Comparison of ENCODE assay signal across 10 mouse cellular contexts in genomic region chr1:54898656-54899084, GRCm38 (mm10). TPM values are rescaled to one million over a fixed set of nuclear protein-coding genes. Genes with fewer than 3 reads are reported as not detected.
DNase-seq lines count a peak whose midpoint lies in the region; ATAC-seq and TF ChIP-seq lines count a peak whose summit lies in the region.
"Had no signal": no experiment of that assay in that cellular context is flagged by ENCODE, and none has a peak within 500 bp of the region (broad histone marks: within the 10 kb centered on the region; RNA-seq: fewer than 3 reads in every experiment).

No protein-coding gene starts in this region.

- WGBS in heart, embryonic 15.5 days = 20% methylated on average over 5 of the region's 5 CpGs
- WGBS in midbrain, embryonic 13.5 days = 45% methylated on average over 5 of the region's 5 CpGs
- WGBS in midbrain, embryonic 11.5 days = 58% methylated on average over 5 of the region's 5 CpGs
- WGBS in forebrain, embryonic 16.5 days = 11% methylated on average over 5 of the region's 5 CpGs
- 10% methylated on average over 5 of the region's 5 CpGs for WGBS in stomach, postnatal 0 days

- peak overlapping the region; percentile 2; the same call in 1 of the 2 replicates for H3K27ac ChIP-seq in heart, embryonic 15.5 days
- H3K27ac ChIP-seq in midbrain, embryonic 13.5 days = peak overlapping the region; percentile 58; the same call in 1 of the 2 replicates
- no peak overlapping the region for H3K27ac ChIP-seq in midbrain, embryonic 11.5 days (ENCODE audit: low read depth, low read length)
- peak overlapping the region; percentile 90 for H3K27ac ChIP-seq in forebrain, embryonic 16.5 days (ENCODE audit: low read length)
- 0 out of 2 replicates have a peak overlapping the region, but pooled peaks have one; percentile 3 for H3K27ac ChIP-seq in stomach, postnatal 0 days (replicated peaks)

- no peak for TF ChIP-seq CTCF in stomach, postnatal 0 days (IDR thresholded peaks at IDR 0.05; ENCODE audit: low read depth)

- peaks cover 46% of the 10 kb centered on the region for H3K4me1 ChIP-seq in heart, embryonic 15.5 days (replicated peaks)
- peaks cover 31% of the 10 kb centered on the region for H3K4me1 ChIP-seq in midbrain, embryonic 13.5 days (replicated peaks)
- peaks cover 2% of the 10 kb centered on the region; the same call in 1 of the 2 replicates for H3K4me1 ChIP-seq in midbrain, embryonic 11.5 days (ENCODE audit: control insufficient read depth, insufficient read depth, low read length)
- H3K4me1 ChIP-seq in forebrain, embryonic 16.5 days (replicated peaks; ENCODE audit: control insufficient read depth, insufficient read depth, low read length) = peaks cover 36% of the 10 kb centered on the region
- H3K4me1 ChIP-seq in stomach, postnatal 0 days (replicated peaks; ENCODE audit: control insufficient read depth, insufficient read depth) = no peaks in the 10 kb centered on the region; the same call in 1 of the 2 replicates

- no peaks in the 10 kb centered on the region for H3K27me3 ChIP-seq in heart, embryonic 15.5 days
- H3K27me3 ChIP-seq in midbrain, embryonic 13.5 days = no peaks in the 10 kb centered on the region
- no peaks in the 10 kb centered on the region for H3K27me3 ChIP-seq in midbrain, embryonic 11.5 days (ENCODE audit: control insufficient read depth, insufficient read depth, low read length)
- no peaks in the 10 kb centered on the region for H3K27me3 ChIP-seq in forebrain, embryonic 16.5 days (replicated peaks; ENCODE audit: control insufficient read depth, insufficient read depth, low read length)
- no peaks in the 10 kb centered on the region for H3K27me3 ChIP-seq in stomach, postnatal 0 days (ENCODE audit: control insufficient read depth, insufficient read depth, low read length)
- H3K27me3 ChIP-seq: lung, embryonic 15.5 days had no signal

- no peak for DNase-seq in heart, postnatal 4 days
- no peak for DNase-seq in midbrain, embryonic 11.5 days (ENCODE audit: low spot score, missing footprints)
- no peak for DNase-seq in stomach, postnatal 0 days (ENCODE audit: low spot score)
- DNase-seq in embryo, embryonic 11 days = no peak
- DNase-seq in cerebellum, postnatal 10 days = no peak
- DNase-seq: cerebellum, adult 8-10 months had no signal

- no peak for TF ChIP-seq EP300 in stomach, postnatal 0 days (optimal IDR thresholded peaks at IDR 0.05)

- H3K36me3 ChIP-seq in heart, embryonic 15.5 days = no peaks in the 10 kb centered on the region
- no peaks in the 10 kb centered on the region for H3K36me3 ChIP-seq in midbrain, embryonic 13.5 days
- no peaks in the 10 kb centered on the region for H3K36me3 ChIP-seq in midbrain, embryonic 11.5 days (ENCODE audit: control insufficient read depth, insufficient read depth, low read length)
- no peaks in the 10 kb centered on the region for H3K36me3 ChIP-seq in forebrain, embryonic 16.5 days (ENCODE audit: control insufficient read depth, insufficient read depth)
- H3K36me3 ChIP-seq in stomach, postnatal 0 days (ENCODE audit: control insufficient read depth, insufficient read depth, low read length) = no peaks in the 10 kb centered on the region
- H3K36me3 ChIP-seq: lung, embryonic 15.5 days had no signal

- ATAC-seq in heart, embryonic 15.5 days (replicated peaks; ENCODE audit: insufficient number of reproducible peaks, insufficient read depth, low FRiP score, low read depth) = no peak; the same call in 1 of the 2 replicates
- peak; percentile 27; the same call in 1 of the 2 replicates for ATAC-seq in midbrain, embryonic 13.5 days
- no peak for ATAC-seq in midbrain, embryonic 11.5 days (ENCODE audit: low FRiP score)
- ATAC-seq in forebrain, embryonic 16.5 days = peak; percentile 77
- no peak for ATAC-seq in stomach, postnatal 0 days (ENCODE audit: low FRiP score, low TSS enrichment)

- no peak overlapping the region for H3K4me2 ChIP-seq in heart, embryonic 15.5 days
- no peak overlapping the region; the same call in 1 of the 2 replicates for H3K4me2 ChIP-seq in midbrain, embryonic 13.5 days (replicated peaks)
- no peak overlapping the region for H3K4me2 ChIP-seq in midbrain, embryonic 11.5 days
- peak overlapping the region; percentile 30 for H3K4me2 ChIP-seq in forebrain, embryonic 16.5 days (ENCODE audit: low read length)
- no peak overlapping the region for H3K4me2 ChIP-seq in stomach, postnatal 0 days (replicated peaks; ENCODE audit: low read depth)
- H3K4me2 ChIP-seq: lung, embryonic 15.5 days had no signal

- no peak overlapping the region for H3K4me3 ChIP-seq in heart, embryonic 15.5 days
- no peak overlapping the region for H3K4me3 ChIP-seq in midbrain, embryonic 13.5 days (replicated peaks)
- H3K4me3 ChIP-seq in midbrain, embryonic 11.5 days (ENCODE audit: low read depth, low read length) = no peak overlapping the region
- H3K4me3 ChIP-seq in forebrain, embryonic 16.5 days (replicated peaks; ENCODE audit: low read length) = no peak overlapping the region
- H3K4me3 ChIP-seq in stomach, postnatal 0 days (ENCODE audit: low read depth, low read length) = no peak overlapping the region
- H3K4me3 ChIP-seq: lung, embryonic 15.5 days had no signal

- H3K9me3 ChIP-seq in heart, embryonic 15.5 days (replicated peaks) = no peaks in the 10 kb centered on the region
- H3K9me3 ChIP-seq in midbrain, embryonic 13.5 days = no peaks in the 10 kb centered on the region
- no peaks in the 10 kb centered on the region for H3K9me3 ChIP-seq in midbrain, embryonic 11.5 days (ENCODE audit: control insufficient read depth, low read length)
- H3K9me3 ChIP-seq in forebrain, embryonic 16.5 days (ENCODE audit: control insufficient read depth, low read length) = no peaks in the 10 kb centered on the region
- H3K9me3 ChIP-seq in stomach, postnatal 0 days (ENCODE audit: control insufficient read depth, low read length) = no peaks in the 10 kb centered on the region
- H3K9me3 ChIP-seq: lung, embryonic 15.5 days had no signal

- H3K9ac ChIP-seq in heart, embryonic 15.5 days = no peak overlapping the region
- H3K9ac ChIP-seq in midbrain, embryonic 13.5 days (replicated peaks) = no peak overlapping the region
- no peak overlapping the region for H3K9ac ChIP-seq in midbrain, embryonic 11.5 days (ENCODE audit: low read length)
- no peak overlapping the region for H3K9ac ChIP-seq in forebrain, embryonic 16.5 days (replicated peaks; ENCODE audit: low read depth, low read length)
- H3K9ac ChIP-seq in stomach, postnatal 0 days (ENCODE audit: low read length) = no peak overlapping the region
- H3K9ac ChIP-seq: lung, embryonic 15.5 days had no signal

RNA-seq across cellular contexts. Expression of gene Ankrd44, which starts 27.5 kb away (rescaled TPM):
- polyA plus RNA-seq in heart, embryonic 15.5 days (2015; fragmentation: Nextera tagmentation; extraction: Ambion mirVana) = 7.5 and 9.7 TPM in 2 replicates
- 10 to 100 TPM; 18.0 to 20.9 TPM for total RNA-seq in heart, postnatal 4 days (2021)
- polyA plus RNA-seq in midbrain, embryonic 13.5 days (2015; fragmentation: Nextera tagmentation; extraction: Ambion mirVana) = 19.7 and 22.2 TPM in 2 replicates
- 10.1 and 14.0 TPM in 2 replicates for polyA plus RNA-seq in midbrain, embryonic 11.5 days (2014; fragmentation: Nextera tagmentation; extraction: Ambion mirVana)
- 24.0 and 28.2 TPM in 2 replicates for polyA plus RNA-seq in forebrain, embryonic 16.5 days (2015; fragmentation: Nextera tagmentation; extraction: Ambion mirVana)
- polyA plus RNA-seq in stomach, postnatal 0 days (2015; fragmentation: Nextera tagmentation; extraction: Ambion mirVana) = 7.8 and 8.7 TPM in 2 replicates

Comparison
In these comparisons a context has a peak if more than half of its experiments do, and no peak if none do; other contexts are left out.
1. ATAC-seq: peak in midbrain, embryonic 13.5 days (single experiment) and forebrain, embryonic 16.5 days (single experiment); none in heart, embryonic 15.5 days (single experiment), midbrain, embryonic 11.5 days (single experiment) and stomach, postnatal 0 days (single experiment).